Mouse (Mus musculus): ENCODE measurements around the gene Hist1h4k. TPM values are rescaled to one million over a fixed set of nuclear protein-coding genes. Genes with fewer than 3 reads are reported as not detected.
"Not testable (repeated sequence)": the region's sequence is repeated elsewhere in the genome, so short reads cannot be mapped to it uniquely, and the experiment has no call there.

Hist1h4k gene
- total and polyA plus RNA-seq, 2 experiments from 2014 or later = 0.55 to 1,132 TPM

DNA sequence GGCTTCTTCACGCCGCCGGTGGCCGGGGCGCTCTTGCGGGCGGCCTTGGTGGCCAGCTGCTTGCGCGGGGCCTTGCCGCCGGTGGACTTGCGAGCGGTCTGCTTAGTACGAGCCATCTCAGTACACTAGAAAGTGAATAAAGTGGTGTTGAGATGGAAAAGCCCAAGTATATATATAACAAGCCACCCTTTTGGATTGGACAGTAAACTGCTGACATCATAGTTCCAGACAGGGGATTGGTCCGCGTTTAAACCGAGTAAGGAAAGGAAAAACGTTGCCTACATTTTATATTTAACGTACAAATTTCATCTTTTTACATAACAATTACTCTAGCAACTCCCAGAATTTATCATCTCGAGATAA is 32.9 kb upstream of the Hist1h4k start, which contains the start of gene Hist1h3i:
TSS of gene Hist1h3i (minus strand) at position 116 of the 363 bp plus-strand sequence.
- H3K27ac ChIP-seq (ENCODE audit: low read depth) = peak within 1 kb of the TSS; percentile 84
- H3K27me3 ChIP-seq (ENCODE audit: control insufficient read depth, insufficient read depth, low read length) = no peaks in the 10 kb centered on the region
- no peaks in the 10 kb centered on the region for H3K9me3 ChIP-seq (replicated peaks; ENCODE audit: control insufficient read depth, low read length)
- no peak for TF ChIP-seq EP300 (IDR thresholded peaks at IDR 0.05; ENCODE audit: low read depth)
- no peak for TF ChIP-seq CTCF (IDR thresholded peaks at IDR 0.05; ENCODE audit: low read depth)
- peak; percentile 67 for ATAC-seq (ENCODE audit: insufficient read depth, low read depth)
- peak within 1 kb of the TSS; percentile 47 for H3K4me3 ChIP-seq (ENCODE audit: low read depth, low read length)
- peak within 1 kb of the TSS; percentile 68 for H3K4me2 ChIP-seq (ENCODE audit: low read depth, low read length)
- H3K9ac ChIP-seq (replicated peaks; ENCODE audit: low read depth, low read length) = peak within 1 kb of the TSS; percentile 62
- H3K36me3 ChIP-seq (replicated peaks; ENCODE audit: control insufficient read depth, insufficient read depth, low read length) = no peaks in the 10 kb centered on the region
- peaks cover 36% of the 10 kb centered on the region for H3K4me1 ChIP-seq (ENCODE audit: control insufficient read depth, insufficient read depth)
- DNase-seq (ENCODE audit: low spot score) = peak; percentile 96
- WGBS = under 1% methylated on average over 13 of the region's 20 CpGs

DNA sequence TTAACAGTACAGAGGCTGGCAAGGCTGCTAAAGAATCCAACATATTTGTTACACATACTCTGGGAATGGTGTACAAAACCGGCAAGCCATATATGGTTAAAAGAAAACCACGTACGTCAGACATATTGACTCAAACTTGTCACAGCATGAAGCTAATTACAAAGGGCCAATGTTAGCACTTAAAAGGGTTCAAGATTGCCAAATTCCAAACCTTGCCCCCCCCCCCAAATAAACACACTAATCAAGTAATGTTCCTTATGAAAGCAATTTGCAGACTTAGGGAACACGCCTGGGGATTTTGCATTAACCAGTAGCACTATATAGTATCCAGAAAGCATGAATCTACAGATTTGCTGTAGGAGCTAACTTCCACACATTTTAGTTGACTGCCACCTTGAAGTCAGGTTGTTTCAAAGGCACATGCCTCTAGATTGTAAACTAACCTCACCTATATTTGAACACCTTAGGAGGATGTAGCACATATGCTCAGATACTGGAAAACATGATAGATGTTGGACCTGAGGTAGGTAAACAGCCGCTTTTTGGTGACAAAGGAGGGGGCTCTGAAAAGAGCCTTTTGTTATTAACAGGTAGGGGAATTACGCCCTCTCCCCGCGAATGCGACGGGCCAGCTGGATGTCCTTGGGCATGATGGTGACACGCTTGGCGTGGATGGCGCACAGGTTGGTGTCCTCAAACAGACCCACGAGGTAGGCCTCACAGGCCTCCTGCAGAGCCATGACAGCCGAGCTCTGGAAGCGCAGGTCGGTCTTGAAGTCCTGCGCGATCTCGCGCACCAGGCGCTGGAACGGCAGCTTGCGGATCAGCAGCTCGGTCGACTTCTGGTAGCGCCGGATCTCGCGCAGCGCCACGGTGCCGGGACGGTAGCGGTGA is 32.3 kb upstream of the Hist1h4k start:
- not testable (repeated sequence) for H3K9me3 ChIP-seq (replicated peaks; ENCODE audit: control insufficient read depth, low read length); H3K27me3 ChIP-seq (ENCODE audit: control insufficient read depth, insufficient read depth, low read length); H3K36me3 ChIP-seq (replicated peaks; ENCODE audit: control insufficient read depth, insufficient read depth, low read length); ATAC-seq (ENCODE audit: insufficient read depth, low read depth)
- Histone ChIP-seq H3K9ac (replicated peaks; ENCODE audit: low read depth, low read length) (peak overlapping the region; percentile 62), H3K4me2 (ENCODE audit: low read depth, low read length) (peak overlapping the region; percentile 68), H3K4me3 (ENCODE audit: low read depth, low read length) (peak overlapping the region; percentile 47), H3K4me1 (ENCODE audit: control insufficient read depth, insufficient read depth) (peaks cover 31% of the 10 kb centered on the region), H3K27ac (ENCODE audit: low read depth) (peak overlapping the region; percentile 84)
- 3% methylated on average over 15 of the region's 35 CpGs for WGBS
- DNase-seq (ENCODE audit: low spot score) = peak; percentile 41

- Histone ChIP-seq H3K9me3 (replicated peaks; ENCODE audit: control insufficient read depth, low read length) (no peaks in the 10 kb centered on the region), H3K9ac (replicated peaks; ENCODE audit: low read depth, low read length) (no peak overlapping the region), H3K27ac (ENCODE audit: low read depth) (no peak overlapping the region), H3K4me2 (ENCODE audit: low read depth, low read length) (no peak overlapping the region), H3K36me3 (replicated peaks; ENCODE audit: control insufficient read depth, insufficient read depth, low read length) (no peaks in the 10 kb centered on the region), H3K4me3 (ENCODE audit: low read depth, low read length) (no peak overlapping the region), H3K27me3 (ENCODE audit: control insufficient read depth, insufficient read depth, low read length) (no peaks in the 10 kb centered on the region), H3K4me1 (ENCODE audit: control insufficient read depth, insufficient read depth) (peaks cover 31% of the 10 kb centered on the region)
- WGBS = 95% methylated on average over 1 of the region's 1 CpGs
- DNase-seq (ENCODE audit: low spot score) (no peak), ATAC-seq (ENCODE audit: insufficient read depth, low read depth) (no peak)
- TF ChIP-seq CTCF (IDR thresholded peaks at IDR 0.05; ENCODE audit: low read depth) = no peak
- TF ChIP-seq EP300 (IDR thresholded peaks at IDR 0.05; ENCODE audit: low read depth) = no peak
Measured at GRCm38 (mm10) chr13:21781639-21782038, 31.3 kb upstream of the Hist1h4k start.

DNA sequence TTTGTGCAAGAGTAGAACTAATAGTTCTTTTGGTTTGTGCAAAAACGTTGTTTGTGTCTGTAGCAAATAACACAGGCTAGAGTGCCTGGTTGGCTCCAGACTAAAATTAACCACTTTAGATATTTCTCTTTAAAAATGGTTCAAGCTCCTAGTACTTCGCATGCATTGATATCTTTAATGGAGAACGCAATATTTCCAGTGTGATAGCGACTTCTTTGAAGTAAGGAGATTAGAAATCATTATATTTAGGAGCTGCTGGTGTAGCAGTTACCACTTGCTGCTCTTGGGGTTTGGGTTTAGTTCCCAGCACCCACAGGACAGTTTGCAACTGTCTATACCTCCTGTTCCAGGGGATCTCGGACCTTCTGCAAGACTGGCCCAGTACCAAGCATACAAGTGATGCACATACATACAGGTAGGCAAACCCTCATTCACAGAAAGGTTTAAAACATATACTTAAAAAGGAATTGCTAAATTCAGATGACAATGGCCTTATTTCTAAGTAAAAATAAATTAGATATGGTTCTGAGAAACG is 30.8 kb upstream of the Hist1h4k start:
- DNase-seq (ENCODE audit: low spot score) = no peak
- ATAC-seq (ENCODE audit: insufficient read depth, low read depth) = no peak
- H3K27ac ChIP-seq (ENCODE audit: low read depth) = peak overlapping the region; percentile 82; the same call in 1 of the 2 replicates
- H3K36me3 ChIP-seq (replicated peaks; ENCODE audit: control insufficient read depth, insufficient read depth, low read length) = no peaks in the 10 kb centered on the region
- peak overlapping the region; percentile 67 for H3K9ac ChIP-seq (replicated peaks; ENCODE audit: low read depth, low read length)
- peak overlapping the region; percentile 64 for H3K4me3 ChIP-seq (ENCODE audit: low read depth, low read length)
- WGBS = 48% methylated on average over 6 of the region's 6 CpGs
- H3K4me1 ChIP-seq (ENCODE audit: control insufficient read depth, insufficient read depth) = peaks cover 25% of the 10 kb centered on the region
- no peak for TF ChIP-seq CTCF (IDR thresholded peaks at IDR 0.05; ENCODE audit: low read depth)
- no peak for TF ChIP-seq EP300 (IDR thresholded peaks at IDR 0.05; ENCODE audit: low read depth)
- H3K4me2 ChIP-seq (ENCODE audit: low read depth, low read length) = peak overlapping the region; percentile 86
- no peaks in the 10 kb centered on the region for H3K27me3 ChIP-seq (ENCODE audit: control insufficient read depth, insufficient read depth, low read length)
- no peaks in the 10 kb centered on the region for H3K9me3 ChIP-seq (replicated peaks; ENCODE audit: control insufficient read depth, low read length)

DNA sequence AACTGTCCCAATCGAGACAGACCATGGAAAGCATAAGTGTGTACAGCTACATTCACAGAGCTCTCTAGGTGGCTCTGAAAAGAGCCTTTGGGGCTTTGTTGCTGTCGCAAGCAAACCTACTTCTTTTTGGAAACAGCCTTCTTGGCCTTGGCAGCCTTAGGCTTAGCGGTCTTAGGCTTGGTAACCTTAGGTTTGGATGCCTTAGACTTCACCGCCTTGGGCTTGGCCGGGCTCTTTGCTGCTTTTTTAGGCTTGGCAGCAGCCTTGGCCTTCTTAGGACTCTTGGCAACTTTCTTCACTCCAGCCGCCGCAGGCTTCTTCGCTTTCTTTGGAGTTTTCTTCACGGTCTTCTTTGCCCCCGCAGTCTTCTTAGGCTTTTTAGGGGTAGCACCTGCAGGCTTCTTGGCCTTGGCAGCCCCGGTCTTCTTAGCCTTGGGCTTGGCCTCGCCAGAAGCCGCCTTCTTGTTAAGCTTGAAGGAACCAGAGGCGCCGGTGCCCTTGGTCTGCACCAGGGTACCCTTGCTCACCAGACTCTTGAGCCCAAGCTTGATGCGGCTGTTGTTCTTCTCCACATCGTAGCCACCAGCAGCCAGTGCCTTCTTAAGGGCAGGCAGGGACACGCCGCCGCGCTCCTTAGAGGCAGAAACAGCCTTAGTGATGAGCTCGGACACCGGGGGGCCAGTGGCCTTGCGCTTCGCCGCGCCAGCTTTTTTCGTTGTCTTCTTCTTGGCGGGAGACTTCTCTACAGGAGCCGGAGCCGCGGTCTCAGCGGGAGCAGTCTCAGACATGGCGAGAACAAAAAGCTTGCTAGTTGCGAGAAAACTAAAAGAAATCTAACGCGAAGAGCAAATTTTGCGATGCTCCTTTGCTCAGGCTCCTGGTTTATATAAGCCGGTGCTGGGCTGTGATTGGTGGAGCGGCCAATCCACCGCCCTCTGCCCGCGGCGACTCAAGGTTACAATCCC is 29.7 kb upstream of the Hist1h4k start, which contains the start of gene Hist1h1b:
TSS of gene Hist1h1b (minus strand) at position 859 of the 965 bp plus-strand sequence.
- H3K4me2 ChIP-seq (ENCODE audit: low read depth, low read length) = peak within 1 kb of the TSS; percentile 86
- H3K9me3 ChIP-seq (replicated peaks; ENCODE audit: control insufficient read depth, low read length) = no peaks in the 10 kb centered on the region
- H3K36me3 ChIP-seq (replicated peaks; ENCODE audit: control insufficient read depth, insufficient read depth, low read length) = no peaks in the 10 kb centered on the region
- 1% methylated on average over 44 of the region's 44 CpGs for WGBS
- peaks cover 19% of the 10 kb centered on the region for H3K4me1 ChIP-seq (ENCODE audit: control insufficient read depth, insufficient read depth)
- H3K27ac ChIP-seq (ENCODE audit: low read depth) = peak within 1 kb of the TSS; percentile 82
- peak; percentile 72 for DNase-seq (ENCODE audit: low spot score)
- no peaks in the 10 kb centered on the region for H3K27me3 ChIP-seq (ENCODE audit: control insufficient read depth, insufficient read depth, low read length)
- peak within 1 kb of the TSS; percentile 64 for H3K4me3 ChIP-seq (ENCODE audit: low read depth, low read length)
- peak within 1 kb of the TSS; percentile 67 for H3K9ac ChIP-seq (replicated peaks; ENCODE audit: low read depth, low read length)
- ATAC-seq (ENCODE audit: insufficient read depth, low read depth) = peak; percentile 39
- TF ChIP-seq CTCF (IDR thresholded peaks at IDR 0.05; ENCODE audit: low read depth) (no peak), EP300 (IDR thresholded peaks at IDR 0.05; ENCODE audit: low read depth) (0 out of 2 replicates have a peak, but pooled peaks have one; percentile 11)
